Comparison of ENCODE assay signal across 12 mouse cellular contexts in genomic region chr5:128542049-128542448, GRCm38 (mm10). TPM values are rescaled to one million over a fixed set of nuclear protein-coding genes. Genes with fewer than 3 reads are reported as not detected.
DNase-seq lines count a peak whose midpoint lies in the region; ATAC-seq and TF ChIP-seq lines count a peak whose summit lies in the region.
"Had no signal": no experiment of that assay in that cellular context is flagged by ENCODE, and none has a peak within 500 bp of the region (broad histone marks: within the 10 kb centered on the region; RNA-seq: fewer than 3 reads in every experiment).

No protein-coding gene starts in this region.

- H3K27me3 ChIP-seq in heart, embryonic 11.5 days (ENCODE audit: control insufficient read depth, insufficient read depth, low read length), result no peaks in the 10 kb centered on the region
- no peaks in the 10 kb centered on the region for H3K27me3 ChIP-seq in heart, adult 2 months (ENCODE audit: control insufficient read depth, insufficient read depth, low read length)
- peaks cover 15% of the 10 kb centered on the region for H3K27me3 ChIP-seq in midbrain, embryonic 12.5 days
- no peaks in the 10 kb centered on the region; the same call in none of the 2 replicates for H3K27me3 ChIP-seq in midbrain, embryonic 15.5 days (replicated peaks)
- no peaks in the 10 kb centered on the region for H3K27me3 ChIP-seq in limb, embryonic 10.5 days (ENCODE audit: low read depth, poor library complexity, severe bottlenecking)
- no peaks in the 10 kb centered on the region for H3K27me3 ChIP-seq in stomach, embryonic 16.5 days (ENCODE audit: control insufficient read depth, insufficient read depth, low read length)

- TF ChIP-seq EP300 in heart, adult 2 months (IDR thresholded peaks at IDR 0.05; ENCODE audit: insufficient read depth, low read depth, low read length), result no peak

- no peak overlapping the region for H3K4me3 ChIP-seq in heart, embryonic 11.5 days (ENCODE audit: low read depth, low read length)
- H3K4me3 ChIP-seq in heart, adult 2 months, result no peak overlapping the region
- no peak overlapping the region for H3K4me3 ChIP-seq in midbrain, embryonic 12.5 days
- H3K4me3 ChIP-seq in midbrain, embryonic 15.5 days, result no peak overlapping the region
- H3K4me3 ChIP-seq in limb, embryonic 10.5 days, result peak overlapping the region; percentile 24
- H3K4me3 ChIP-seq in stomach, embryonic 16.5 days (replicated peaks; ENCODE audit: low read length), result no peak overlapping the region

- H3K9me3 ChIP-seq in heart, embryonic 11.5 days (replicated peaks; ENCODE audit: control insufficient read depth, low read length), result no peaks in the 10 kb centered on the region
- H3K9me3 ChIP-seq in midbrain, embryonic 12.5 days, result no peaks in the 10 kb centered on the region
- H3K9me3 ChIP-seq in midbrain, embryonic 15.5 days, result no peaks in the 10 kb centered on the region
- H3K9me3 ChIP-seq in limb, embryonic 10.5 days (replicated peaks), result no peaks in the 10 kb centered on the region
- H3K9me3 ChIP-seq in stomach, embryonic 16.5 days (replicated peaks; ENCODE audit: control insufficient read depth, low read length), result no peaks in the 10 kb centered on the region

- H3K36me3 ChIP-seq in heart, embryonic 11.5 days (ENCODE audit: control insufficient read depth, insufficient read depth, low read length), result no peaks in the 10 kb centered on the region
- no peaks in the 10 kb centered on the region for H3K36me3 ChIP-seq in heart, adult 2 months (ENCODE audit: control insufficient read depth, insufficient read depth, low read length)
- H3K36me3 ChIP-seq in midbrain, embryonic 12.5 days, result no peaks in the 10 kb centered on the region
- no peaks in the 10 kb centered on the region for H3K36me3 ChIP-seq in midbrain, embryonic 15.5 days (replicated peaks)
- H3K36me3 ChIP-seq in limb, embryonic 10.5 days, result no peaks in the 10 kb centered on the region
- H3K36me3 ChIP-seq in stomach, embryonic 16.5 days (ENCODE audit: control insufficient read depth, insufficient read depth, low read length), result no peaks in the 10 kb centered on the region

- no peak for DNase-seq in heart, adult 2 months
- peak; percentile 52 for DNase-seq in limb, embryonic 10.5 days (ENCODE audit: low spot score)
- no peak for DNase-seq in left cerebral cortex, adult 8-10 months (ENCODE audit: low spot score in 2 of 2)
- no peak for DNase-seq in Muller cell, postnatal 12 days (ENCODE audit: inconsistent ontology term)
- DNase-seq: cerebellum, adult 9-11 months; forebrain, postnatal 0 days had no signal

- H3K4me1 ChIP-seq in heart, embryonic 11.5 days (ENCODE audit: control insufficient read depth, insufficient read depth, low read length), result peaks cover 3% of the 10 kb centered on the region; the same call in 1 of the 2 replicates
- H3K4me1 ChIP-seq in heart, adult 2 months (ENCODE audit: control insufficient read depth, insufficient read depth, low read length), result no peaks in the 10 kb centered on the region
- H3K4me1 ChIP-seq in midbrain, embryonic 12.5 days, result peaks cover 14% of the 10 kb centered on the region
- peaks cover under 1% of the 10 kb centered on the region; the same call in 1 of the 2 replicates for H3K4me1 ChIP-seq in midbrain, embryonic 15.5 days
- H3K4me1 ChIP-seq in limb, embryonic 10.5 days, result peaks cover 20% of the 10 kb centered on the region
- H3K4me1 ChIP-seq in stomach, embryonic 16.5 days (ENCODE audit: control insufficient read depth, insufficient read depth, low read length), result no peaks in the 10 kb centered on the region

- no peaks in the 10 kb centered on the region for H3K79me2 ChIP-seq in heart, adult 2 months (replicated peaks; ENCODE audit: control insufficient read depth, insufficient read depth, low read length)

- ATAC-seq in heart, embryonic 11.5 days (replicated peaks; ENCODE audit: insufficient number of reproducible peaks, low FRiP score, low TSS enrichment), result peak; percentile 82
- ATAC-seq in midbrain, embryonic 12.5 days (ENCODE audit: low FRiP score, low read depth), result no peak
- ATAC-seq in midbrain, embryonic 15.5 days (replicated peaks), result no peak
- peak; percentile 47 for ATAC-seq in stomach, embryonic 16.5 days (ENCODE audit: insufficient read depth, low FRiP score)
- ATAC-seq: activated CD4-positive, CD25-positive, alpha-beta regulatory T cell, adult 4 months; forebrain, postnatal 0 days; inflammation-experienced regulatory T-cells, adult 6 months had no signal

- WGBS in heart, embryonic 11.5 days (ENCODE audit: insufficient replicate concordance), result 5% methylated on average over 10 of the region's 10 CpGs
- 4% methylated on average over 10 of the region's 10 CpGs for WGBS in heart, adult 2 months
- 31% methylated on average over 10 of the region's 10 CpGs for WGBS in midbrain, embryonic 12.5 days
- WGBS in midbrain, embryonic 15.5 days, result 21% methylated on average over 10 of the region's 10 CpGs
- WGBS in limb, embryonic 10.5 days, result 8% methylated on average over 10 of the region's 10 CpGs
- WGBS in stomach, embryonic 16.5 days, result 10% methylated on average over 10 of the region's 10 CpGs

- H3K27ac ChIP-seq in heart, embryonic 11.5 days (ENCODE audit: low read depth, low read length), result no peak overlapping the region
- no peak overlapping the region for H3K27ac ChIP-seq in heart, adult 2 months
- no peak overlapping the region for H3K27ac ChIP-seq in midbrain, embryonic 12.5 days (replicated peaks)
- H3K27ac ChIP-seq in midbrain, embryonic 15.5 days, result no peak overlapping the region
- H3K27ac ChIP-seq in limb, embryonic 10.5 days, result peak overlapping the region; percentile 80
- H3K27ac ChIP-seq in stomach, embryonic 16.5 days (ENCODE audit: low read length), result no peak overlapping the region

- no peak for TF ChIP-seq CTCF in heart, adult 2 months (IDR thresholded peaks at IDR 0.05)

- intact Hi-C loops in heart, adult 2 months (cut with DNase I), result no loop called here

- no peak overlapping the region for H3K9ac ChIP-seq in heart, embryonic 11.5 days (ENCODE audit: low read depth, low read length)
- no peak overlapping the region for H3K9ac ChIP-seq in heart, adult 2 months (ENCODE audit: low read depth, low read length)
- no peak overlapping the region; the same call in 1 of the 2 replicates for H3K9ac ChIP-seq in midbrain, embryonic 12.5 days (replicated peaks)
- no peak overlapping the region for H3K9ac ChIP-seq in midbrain, embryonic 15.5 days
- H3K9ac ChIP-seq in stomach, embryonic 16.5 days (ENCODE audit: low read length), result no peak overlapping the region
- H3K9ac ChIP-seq: forebrain, postnatal 0 days had no signal

- H3K4me2 ChIP-seq in heart, embryonic 11.5 days, result peak overlapping the region; percentile 55
- H3K4me2 ChIP-seq in midbrain, embryonic 12.5 days (replicated peaks), result 0 out of 2 replicates have a peak overlapping the region, but pooled peaks have one; percentile 3
- H3K4me2 ChIP-seq in midbrain, embryonic 15.5 days, result no peak overlapping the region
- H3K4me2 ChIP-seq in stomach, embryonic 16.5 days (ENCODE audit: low read depth, low read length), result peak overlapping the region; percentile 7; the same call in 1 of the 2 replicates

- no peak for TF ChIP-seq POLR2A in heart, adult 2 months (IDR thresholded peaks at IDR 0.05; ENCODE audit: insufficient read depth, low read depth, low read length)

RNA-seq across cellular contexts. Expression of gene Fzd10, which starts 58.6 kb away (rescaled TPM):
- 0.11 and 0.52 TPM in 2 replicates for polyA plus RNA-seq in heart, embryonic 11.5 days (2014; fragmentation: Nextera tagmentation; extraction: Ambion mirVana)
- not detected for total RNA-seq in heart, adult 2 months (2021)
- 0.09 and 0.12 TPM in 2 replicates for polyA plus RNA-seq in heart, adult 2 months (2012; rRNA removed)
- 31.7 and 33.5 TPM in 2 replicates for polyA plus RNA-seq in midbrain, embryonic 12.5 days (2016; fragmentation: Nextera tagmentation; extraction: Ambion mirVana)
- 5.9 and 6.7 TPM in 2 replicates for polyA plus RNA-seq in midbrain, embryonic 15.5 days (2015; fragmentation: Nextera tagmentation; extraction: Ambion mirVana)
- polyA plus RNA-seq in limb, embryonic 10.5 days (2016; fragmentation: Nextera tagmentation; extraction: Ambion mirVana), result 8.1 and 10.5 TPM in 2 replicates
- 1.4 and 1.5 TPM in 2 replicates for polyA plus RNA-seq in stomach, embryonic 16.5 days (2015; fragmentation: Nextera tagmentation; extraction: Ambion mirVana)
- total RNA-seq in left cerebral cortex, adult 8-10 months (2022), result 1 to 10 TPM; 1.9 to 2.6 (median 1.9) TPM
- polyA plus RNA-seq: activated CD4-positive, CD25-positive, alpha-beta regulatory T cell, adult 4 months; inflammation-experienced regulatory T-cells, adult 6 months had no signal

Comparison
In these comparisons a context has a peak if more than half of its experiments do, and no peak if none do; other contexts are left out.
1. ATAC-seq: peak in heart, embryonic 11.5 days (single experiment) and stomach, embryonic 16.5 days (single experiment); none in midbrain, embryonic 12.5 days (single experiment) and midbrain, embryonic 15.5 days (single experiment).